Mouse (Mus musculus) MEL (cell line): Measurements from ENCODE around the gene Gm17490. TPM values are rescaled to one million over a fixed set of nuclear protein-coding genes. Genes with fewer than 3 reads are reported as not detected.
A peak's percentile ranks its signal among the peaks of the same experiment; 100 is the strongest.

Experiments
- DNase-seq: peaks from one replicate; pipeline ENCODE4 v3.0.0; 2011; ENCODE audit warnings: low read depth, low spot score
- H3K27ac ChIP-seq: 2 replicates; pipeline ENCODE4 v1.5.1; 2012; ENCODE audit warnings: low read depth, mild to moderate bottlenecking, control low read depth, low read length, moderate library complexity; ENCODE audit not compliant: control insufficient read depth
- H3K27me3 ChIP-seq, 2 experiments: fragments of 150-350 bp in 1 of 2; sonication (generic) in 1 of 2; 2 replicates each; pipeline ENCODE4 v1.6.1; 2012; ENCODE audit warnings: low read length in 2 of 2, mild to moderate bottlenecking in 2 of 2, improper control_type of control experiment in 1 of 2, moderate library complexity in 1 of 2; ENCODE audit not compliant: insufficient read depth in 2 of 2, control insufficient read depth in 1 of 2
- H3K36me3 ChIP-seq, 2 experiments: 2 replicates each; pipeline ENCODE4 v1.6.1; 2012 to 2014; ENCODE audit warnings: low read length in 2 of 2, improper control_type of control experiment in 1 of 2, inconsistent platforms in 1 of 2, mild to moderate bottlenecking in 1 of 2; ENCODE audit not compliant: insufficient read depth in 2 of 2, control insufficient read depth in 1 of 2
- H3K4me1 ChIP-seq, 2 experiments: fragments of 150-350 bp in 1 of 2; sonication (generic) in 1 of 2; 2 replicates each; pipeline ENCODE4 v1.6.1; 2012; ENCODE audit warnings: low read length in 2 of 2, improper control_type of control experiment in 1 of 2, mild to moderate bottlenecking in 1 of 2; ENCODE audit not compliant: insufficient read depth in 2 of 2, control insufficient read depth in 1 of 2
- H3K4me3 ChIP-seq, 2 experiments: fragments of 150-350 bp in 1 of 2; sonication (generic) in 1 of 2; 2 replicates each; pipeline ENCODE4 v1.5.1; 2012; ENCODE audit warnings: low read depth in 2 of 2, low read length in 2 of 2, mild to moderate bottlenecking in 2 of 2, moderate library complexity in 2 of 2, control low read depth in 1 of 2, improper control_type of control experiment in 1 of 2; ENCODE audit not compliant: control insufficient read depth in 1 of 2, insufficient read depth in 1 of 2
- H3K79me2 ChIP-seq: 2 replicates; pipeline ENCODE4 v1.6.1; 2012; ENCODE audit warnings: mild to moderate bottlenecking, low read length, moderate library complexity; ENCODE audit not compliant: control insufficient read depth, poor library complexity, insufficient read depth
- H3K9ac ChIP-seq: 2 replicates; pipeline ENCODE4 v1.6.1; 2012; ENCODE audit warnings: low read depth, mild to moderate bottlenecking, control low read depth, low read length, moderate library complexity; ENCODE audit not compliant: control insufficient read depth, poor library complexity, severe bottlenecking
- H3K9me3 ChIP-seq: fragments of 150-350 bp; sonication (generic); replicated peaks from 2 replicates; pipeline ENCODE4 v1.6.1; 2012; ENCODE audit warnings: mild to moderate bottlenecking, low read length, improper control_type of control experiment, moderate library complexity; ENCODE audit not compliant: insufficient read depth
- BHLHE40 ChIP-seq: IDR thresholded peaks from 2 replicates; pipeline ENCODE4 v1.6.1; 2012; ENCODE audit warnings: low read depth, mild to moderate bottlenecking, inconsistent platforms, low read length, improper control_type of control experiment, borderline replicate concordance
- CHD1 ChIP-seq: IDR thresholded peaks from 2 replicates; pipeline ENCODE4 v1.6.1; 2012; ENCODE audit warnings: low read depth, mild to moderate bottlenecking, inconsistent platforms, low read length, improper control_type of control experiment
- CTCF ChIP-seq, 3 experiments: IDR thresholded peaks in 2 of 3; conservative IDR thresholded peaks in 1 of 3; 2 replicates each; pipeline ENCODE4 v1.5.1; 2011 to 2012; ENCODE audit warnings: low read length in 3 of 3, low read depth in 2 of 3, mild to moderate bottlenecking in 2 of 3, improper control_type of control experiment in 1 of 3, inconsistent platforms in 1 of 3, mixed read lengths in 1 of 3, moderate library complexity in 1 of 3; ENCODE audit not compliant: control insufficient read depth in 1 of 3, insufficient read depth in 1 of 3, poor library complexity in 1 of 3, severe bottlenecking in 1 of 3
- E2F4 ChIP-seq: IDR thresholded peaks from 2 replicates; pipeline ENCODE4 v1.6.1; 2011; ENCODE audit warnings: low read depth, low read length, improper control_type of control experiment, borderline replicate concordance
- ELF1 ChIP-seq: IDR thresholded peaks from 2 replicates; pipeline ENCODE4 v1.6.1; 2014; ENCODE audit warnings: low read depth, mild to moderate bottlenecking, inconsistent platforms, low read length, improper control_type of control experiment, moderate library complexity
- EP300 ChIP-seq, 2 experiments: IDR thresholded peaks; 2 replicates each; pipeline ENCODE4 v1.6.1; 2011; ENCODE audit warnings: improper control_type of control experiment in 2 of 2, low read length in 2 of 2, low read depth in 1 of 2, mild to moderate bottlenecking in 1 of 2
- ETS1 ChIP-seq: IDR thresholded peaks from 2 replicates; pipeline ENCODE4 v1.6.1; 2012; ENCODE audit warnings: low read depth, mild to moderate bottlenecking, inconsistent platforms, low read length, improper control_type of control experiment, moderate library complexity
- GABPA ChIP-seq: IDR thresholded peaks from 2 replicates; pipeline ENCODE4 v1.6.1; 2012; ENCODE audit warnings: low read depth, mild to moderate bottlenecking, inconsistent platforms, low read length, improper control_type of control experiment, moderate library complexity
- HCFC1 ChIP-seq: IDR thresholded peaks from 2 replicates; pipeline ENCODE4 v1.6.1; 2012; ENCODE audit warnings: low read depth, mild to moderate bottlenecking, inconsistent platforms, low read length, improper control_type of control experiment, moderate library complexity
- JUND ChIP-seq: IDR thresholded peaks from 2 replicates; pipeline ENCODE4 v1.6.1; 2011; ENCODE audit warnings: low read depth, mild to moderate bottlenecking, improper control_type of control experiment, low read length
- MAFK ChIP-seq: IDR thresholded peaks from 2 replicates; pipeline ENCODE4 v1.6.1; 2011; ENCODE audit warnings: low read depth, mild to moderate bottlenecking, low read length, improper control_type of control experiment, borderline replicate concordance
- MEF2A ChIP-seq: IDR thresholded peaks from 2 replicates; pipeline ENCODE4 v1.6.1; 2014; ENCODE audit warnings: low read depth, mild to moderate bottlenecking, inconsistent platforms, low read length, improper control_type of control experiment; ENCODE audit not compliant: poor library complexity, insufficient replicate concordance, severe bottlenecking; ENCODE audit errors: extremely low read depth
- MXI1 ChIP-seq: IDR thresholded peaks from 2 replicates; pipeline ENCODE4 v1.6.1; 2011; ENCODE audit warnings: mild to moderate bottlenecking, low read depth, low read length, improper control_type of control experiment
- NRF1 ChIP-seq: IDR thresholded peaks from 2 replicates; pipeline ENCODE4 v1.6.1; 2014; ENCODE audit warnings: low read depth, mild to moderate bottlenecking, inconsistent platforms, low read length, improper control_type of control experiment, moderate library complexity; ENCODE audit not compliant: poor library complexity, insufficient read depth, severe bottlenecking
- POLR2A ChIP-seq, 2 experiments: IDR thresholded peaks; 2 replicates each; pipeline ENCODE4 v1.6.1; 2011 to 2012; ENCODE audit warnings: low read length in 2 of 2, mild to moderate bottlenecking in 2 of 2, control low read depth in 1 of 2, improper control_type of control experiment in 1 of 2, low read depth in 1 of 2, moderate library complexity in 1 of 2; ENCODE audit not compliant: control insufficient read depth in 1 of 2, insufficient read depth in 1 of 2, poor library complexity in 1 of 2
- RAD21 ChIP-seq: IDR thresholded peaks from 2 replicates; pipeline ENCODE4 v1.6.1; 2011; ENCODE audit warnings: mild to moderate bottlenecking, low read depth, low read length, improper control_type of control experiment
- SIN3A ChIP-seq: IDR thresholded peaks from 2 replicates; pipeline ENCODE4 v1.6.1; 2012; ENCODE audit warnings: low read length, improper control_type of control experiment, inconsistent platforms
- SMC3 ChIP-seq: IDR thresholded peaks from 2 replicates; pipeline ENCODE4 v1.6.1; 2011; ENCODE audit warnings: low read depth, low read length, improper control_type of control experiment
- TBP ChIP-seq: IDR thresholded peaks from 2 replicates; pipeline ENCODE4 v1.8.0; 2011; ENCODE audit warnings: low read depth, low read length, improper control_type of control experiment
- TCF12 ChIP-seq: IDR thresholded peaks from 2 replicates; pipeline ENCODE4 v1.6.1; 2014; ENCODE audit warnings: low read depth, mild to moderate bottlenecking, inconsistent platforms, low read length, improper control_type of control experiment, moderate library complexity
- ZC3H11A ChIP-seq: IDR thresholded peaks from 2 replicates; pipeline ENCODE4 v1.6.1; 2012; ENCODE audit warnings: low read depth, mild to moderate bottlenecking, inconsistent platforms, low read length, improper control_type of control experiment
- ZKSCAN1 ChIP-seq: IDR thresholded peaks from 2 replicates; pipeline ENCODE4 v1.6.1; 2012; ENCODE audit warnings: low read depth, mild to moderate bottlenecking, inconsistent platforms, low read length, improper control_type of control experiment, moderate library complexity
- ZMIZ1 ChIP-seq: IDR thresholded peaks from 2 replicates; pipeline ENCODE4 v1.6.1; 2012; ENCODE audit warnings: low read depth, mild to moderate bottlenecking, inconsistent platforms, low read length, improper control_type of control experiment, moderate library complexity
- ZNF384 ChIP-seq: IDR thresholded peaks from 2 replicates; pipeline ENCODE4 v1.6.1; 2012; ENCODE audit warnings: low read depth, mild to moderate bottlenecking, inconsistent platforms, low read length, improper control_type of control experiment
- polyA plus RNA-seq, 2 experiments: library from polyadenylated mRNA; stranded (reverse) in 1 of 2; unstranded in 1 of 2; fragments of >175 nt in 1 of 2; fragments of >200 nt in 1 of 2; gene quantifications; 2 replicates each; pipeline versions ENCODE4 v1.2.1 to v1.2.4; 2012; ENCODE audit warnings: low replicate concordance in 2 of 2, low read depth in 1 of 2; ENCODE audit not compliant: insufficient read length in 2 of 2, insufficient read depth in 1 of 2, missing spikeins in 1 of 2
- total RNA-seq: library from RNA; depleted of rRNA; stranded (reverse); fragments of 300-350 nt; gene quantifications from 2 replicates; pipeline ENCODE4 v1.2.3, GENCODE M21; 2012

Gm17490 gene
- total and polyA plus RNA-seq, 3 experiments: not detected

GRCm38 (mm10) chr2:11664806-11665205 is 38.7 kb upstream of the Gm17490 start:
- Histone ChIP-seq H3K79me2 (no peaks in the 10 kb centered on the region), H3K9ac (no peak overlapping the region), H3K27me3 (no peaks in the 10 kb centered on the region; a peak in 1 of 4 replicates), H3K4me3 (no peak overlapping the region), H3K4me1 (peaks cover 0 to 6% of the 10 kb centered on the region in 2 experiments; a peak in 1 of 4 replicates), H3K36me3 (no peaks in the 10 kb centered on the region), H3K27ac (no peak overlapping the region), H3K9me3 (no peaks in the 10 kb centered on the region)
- no peak for DNase-seq
- no peak for TF ChIP-seq CHD1
- TF ChIP-seq ZNF384: no peak
- no peak for TF ChIP-seq ELF1
- TF ChIP-seq, all 39 proteins: peak for 0

GRCm38 (mm10) chr2:11664367-11664766 is 38.3 kb upstream of the Gm17490 start:
- Histone ChIP-seq H3K9me3 (no peaks in the 10 kb centered on the region), H3K27ac (no peak overlapping the region), H3K36me3 (no peaks in the 10 kb centered on the region), H3K9ac (no peak overlapping the region), H3K4me1 (peaks cover 0 to 6% of the 10 kb centered on the region in 2 experiments; a peak in 1 of 4 replicates), H3K27me3 (no peaks in the 10 kb centered on the region; a peak in 1 of 4 replicates), H3K79me2 (no peaks in the 10 kb centered on the region), H3K4me3 (peak overlapping the region in 1 of 2 experiments; percentile 22; a peak in 2 of 4 replicates)
- peak; percentile 45 for DNase-seq
- TF ChIP-seq ZMIZ1: no peak
- no peak for TF ChIP-seq MAFK
- TF ChIP-seq NRF1: no peak
- peak in 2 of 3 experiments; percentile 29 to 38; a peak in 5 of 6 replicates for TF ChIP-seq CTCF (IDR thresholded peaks at IDR 0.05 in 2 of 3, conservative IDR thresholded peaks at IDR 0.05 in 1 of 3; ENCODE audit: control insufficient read depth in 1 of 3, insufficient read depth in 1 of 3, low read depth in 2 of 3, low read length in 3 of 3, poor library complexity in 1 of 3, severe bottlenecking in 1 of 3)
- TF ChIP-seq EP300 (IDR thresholded peaks at IDR 0.05; ENCODE audit: low read depth in 1 of 2, low read length in 2 of 2): no peak

GRCm38 (mm10) chr2:11663961-11664360 is 37.9 kb upstream of the Gm17490 start:
- Histone ChIP-seq H3K9me3 (no peaks in the 10 kb centered on the region), H3K36me3 (no peaks in the 10 kb centered on the region), H3K4me3 (peak overlapping the region; percentile 17 to 22; a peak in 3 of 4 replicates), H3K9ac (no peak overlapping the region), H3K4me1 (peaks cover 0 to 6% of the 10 kb centered on the region in 2 experiments; a peak in 1 of 4 replicates), H3K27ac (no peak overlapping the region), H3K79me2 (no peaks in the 10 kb centered on the region), H3K27me3 (no peaks in the 10 kb centered on the region; a peak in 1 of 4 replicates)
- peak; percentile 91 for DNase-seq
- TF ChIP-seq ETS1: 0 out of 2 replicates have a peak, but pooled peaks have one; percentile 11
- TF ChIP-seq ZKSCAN1: no peak
- no peak for TF ChIP-seq MAFK
- TF ChIP-seq JUND: no peak
- no peak for TF ChIP-seq HCFC1
- no peak for TF ChIP-seq GABPA
- 0 out of 2 replicates have a peak, but pooled peaks have one; percentile 22 for TF ChIP-seq SIN3A
- TF ChIP-seq RAD21: peak; percentile 60
- TF ChIP-seq BHLHE40: no peak
- TF ChIP-seq POLR2A (IDR thresholded peaks at IDR 0.05; ENCODE audit: control insufficient read depth in 1 of 2, insufficient read depth in 1 of 2, low read depth in 1 of 2, low read length in 2 of 2, poor library complexity in 1 of 2): no peak
- 0 out of 2 replicates have a peak, but pooled peaks have one; percentile 14 for TF ChIP-seq TBP
- TF ChIP-seq TCF12: no peak
- no peak for TF ChIP-seq E2F4
- no peak for TF ChIP-seq MXI1
- TF ChIP-seq ELF1: no peak
- TF ChIP-seq SMC3: peak; percentile 74
- TF ChIP-seq MEF2A: no peak
- TF ChIP-seq ZC3H11A: 0 out of 2 replicates have a peak, but pooled peaks have one; percentile 26
- TF ChIP-seq ZMIZ1: no peak
- TF ChIP-seq CTCF (IDR thresholded peaks at IDR 0.05 in 2 of 3, conservative IDR thresholded peaks at IDR 0.05 in 1 of 3; ENCODE audit: control insufficient read depth in 1 of 3, insufficient read depth in 1 of 3, low read depth in 2 of 3, low read length in 3 of 3, poor library complexity in 1 of 3, severe bottlenecking in 1 of 3): peak; percentile 83 to 98 (median 86)
- no peak for TF ChIP-seq EP300 (IDR thresholded peaks at IDR 0.05; ENCODE audit: low read depth in 1 of 2, low read length in 2 of 2)
